Mouse (Mus musculus) MEL (cell line): Measurements from ENCODE around the gene Cd36. TPM values are rescaled to one million over a fixed set of nuclear protein-coding genes. Genes with fewer than 3 reads are reported as not detected.

Experiments
- DNase-seq: peaks from one replicate; pipeline ENCODE4 v3.0.0; 2011; ENCODE audit warnings: low read depth, low spot score
- H3K27ac ChIP-seq: 2 replicates; pipeline ENCODE4 v1.5.1; 2012; ENCODE audit warnings: low read depth, mild to moderate bottlenecking, control low read depth, low read length, moderate library complexity; ENCODE audit not compliant: control insufficient read depth
- H3K27me3 ChIP-seq, 2 experiments: fragments of 150-350 bp in 1 of 2; sonication (generic) in 1 of 2; 2 replicates each; pipeline ENCODE4 v1.6.1; 2012; ENCODE audit warnings: low read length in 2 of 2, mild to moderate bottlenecking in 2 of 2, improper control_type of control experiment in 1 of 2, moderate library complexity in 1 of 2; ENCODE audit not compliant: insufficient read depth in 2 of 2, control insufficient read depth in 1 of 2
- H3K36me3 ChIP-seq, 2 experiments: 2 replicates each; pipeline ENCODE4 v1.6.1; 2012 to 2014; ENCODE audit warnings: low read length in 2 of 2, improper control_type of control experiment in 1 of 2, inconsistent platforms in 1 of 2, mild to moderate bottlenecking in 1 of 2; ENCODE audit not compliant: insufficient read depth in 2 of 2, control insufficient read depth in 1 of 2
- H3K4me1 ChIP-seq, 2 experiments: fragments of 150-350 bp in 1 of 2; sonication (generic) in 1 of 2; 2 replicates each; pipeline ENCODE4 v1.6.1; 2012; ENCODE audit warnings: low read length in 2 of 2, improper control_type of control experiment in 1 of 2, mild to moderate bottlenecking in 1 of 2; ENCODE audit not compliant: insufficient read depth in 2 of 2, control insufficient read depth in 1 of 2
- H3K4me3 ChIP-seq, 2 experiments: fragments of 150-350 bp in 1 of 2; sonication (generic) in 1 of 2; 2 replicates each; pipeline ENCODE4 v1.5.1; 2012; ENCODE audit warnings: low read depth in 2 of 2, low read length in 2 of 2, mild to moderate bottlenecking in 2 of 2, moderate library complexity in 2 of 2, control low read depth in 1 of 2, improper control_type of control experiment in 1 of 2; ENCODE audit not compliant: control insufficient read depth in 1 of 2, insufficient read depth in 1 of 2
- H3K79me2 ChIP-seq: 2 replicates; pipeline ENCODE4 v1.6.1; 2012; ENCODE audit warnings: mild to moderate bottlenecking, low read length, moderate library complexity; ENCODE audit not compliant: control insufficient read depth, poor library complexity, insufficient read depth
- H3K9ac ChIP-seq: 2 replicates; pipeline ENCODE4 v1.6.1; 2012; ENCODE audit warnings: low read depth, mild to moderate bottlenecking, control low read depth, low read length, moderate library complexity; ENCODE audit not compliant: control insufficient read depth, poor library complexity, severe bottlenecking
- H3K9me3 ChIP-seq: fragments of 150-350 bp; sonication (generic); replicated peaks from 2 replicates; pipeline ENCODE4 v1.6.1; 2012; ENCODE audit warnings: mild to moderate bottlenecking, low read length, improper control_type of control experiment, moderate library complexity; ENCODE audit not compliant: insufficient read depth
- CHD1 ChIP-seq: IDR thresholded peaks from 2 replicates; pipeline ENCODE4 v1.6.1; 2012; ENCODE audit warnings: low read depth, mild to moderate bottlenecking, inconsistent platforms, low read length, improper control_type of control experiment
- CHD2 ChIP-seq: IDR thresholded peaks from 2 replicates; pipeline ENCODE4 v1.6.1; 2011; ENCODE audit warnings: low read length, improper control_type of control experiment
- ELF1 ChIP-seq: IDR thresholded peaks from 2 replicates; pipeline ENCODE4 v1.6.1; 2014; ENCODE audit warnings: low read depth, mild to moderate bottlenecking, inconsistent platforms, low read length, improper control_type of control experiment, moderate library complexity
- EP300 ChIP-seq, 2 experiments: IDR thresholded peaks; 2 replicates each; pipeline ENCODE4 v1.6.1; 2011; ENCODE audit warnings: improper control_type of control experiment in 2 of 2, low read length in 2 of 2, low read depth in 1 of 2, mild to moderate bottlenecking in 1 of 2
- ETS1 ChIP-seq: IDR thresholded peaks from 2 replicates; pipeline ENCODE4 v1.6.1; 2012; ENCODE audit warnings: low read depth, mild to moderate bottlenecking, inconsistent platforms, low read length, improper control_type of control experiment, moderate library complexity
- GATA1 ChIP-seq: IDR thresholded peaks from 2 replicates; pipeline ENCODE4 v1.6.1; 2011; ENCODE audit warnings: low read depth, low read length, improper control_type of control experiment
- KAT2A ChIP-seq: conservative IDR thresholded peaks from 2 replicates; pipeline ENCODE4 v1.6.1; 2012; ENCODE audit warnings: low read depth, low read length, improper control_type of control experiment, inconsistent platforms
- MAFK ChIP-seq: IDR thresholded peaks from 2 replicates; pipeline ENCODE4 v1.6.1; 2011; ENCODE audit warnings: low read depth, mild to moderate bottlenecking, low read length, improper control_type of control experiment, borderline replicate concordance
- MAZ ChIP-seq: IDR thresholded peaks from 2 replicates; pipeline ENCODE4 v1.6.1; 2012; ENCODE audit warnings: low read depth, mild to moderate bottlenecking, inconsistent platforms, low read length, improper control_type of control experiment
- MEF2A ChIP-seq: IDR thresholded peaks from 2 replicates; pipeline ENCODE4 v1.6.1; 2014; ENCODE audit warnings: low read depth, mild to moderate bottlenecking, inconsistent platforms, low read length, improper control_type of control experiment; ENCODE audit not compliant: poor library complexity, insufficient replicate concordance, severe bottlenecking; ENCODE audit errors: extremely low read depth
- MXI1 ChIP-seq: IDR thresholded peaks from 2 replicates; pipeline ENCODE4 v1.6.1; 2011; ENCODE audit warnings: mild to moderate bottlenecking, low read depth, low read length, improper control_type of control experiment
- POLR2A ChIP-seq, 2 experiments: IDR thresholded peaks; 2 replicates each; pipeline ENCODE4 v1.6.1; 2011 to 2012; ENCODE audit warnings: low read length in 2 of 2, mild to moderate bottlenecking in 2 of 2, control low read depth in 1 of 2, improper control_type of control experiment in 1 of 2, low read depth in 1 of 2, moderate library complexity in 1 of 2; ENCODE audit not compliant: control insufficient read depth in 1 of 2, insufficient read depth in 1 of 2, poor library complexity in 1 of 2
- POLR2AphosphoS2 ChIP-seq: IDR thresholded peaks from 2 replicates; pipeline ENCODE4 v1.6.1; 2011; ENCODE audit warnings: low read length, improper control_type of control experiment
- RAD21 ChIP-seq: IDR thresholded peaks from 2 replicates; pipeline ENCODE4 v1.6.1; 2011; ENCODE audit warnings: mild to moderate bottlenecking, low read depth, low read length, improper control_type of control experiment
- SIN3A ChIP-seq: IDR thresholded peaks from 2 replicates; pipeline ENCODE4 v1.6.1; 2012; ENCODE audit warnings: low read length, improper control_type of control experiment, inconsistent platforms
- SMC3 ChIP-seq: IDR thresholded peaks from 2 replicates; pipeline ENCODE4 v1.6.1; 2011; ENCODE audit warnings: low read depth, low read length, improper control_type of control experiment
- TAL1 ChIP-seq: IDR thresholded peaks from 2 replicates; pipeline ENCODE4 v1.6.1; 2012; ENCODE audit warnings: mild to moderate bottlenecking, inconsistent platforms, low read length, moderate library complexity, mixed read lengths
- TCF12 ChIP-seq: IDR thresholded peaks from 2 replicates; pipeline ENCODE4 v1.6.1; 2014; ENCODE audit warnings: low read depth, mild to moderate bottlenecking, inconsistent platforms, low read length, improper control_type of control experiment, moderate library complexity
- ZMIZ1 ChIP-seq: IDR thresholded peaks from 2 replicates; pipeline ENCODE4 v1.6.1; 2012; ENCODE audit warnings: low read depth, mild to moderate bottlenecking, inconsistent platforms, low read length, improper control_type of control experiment, moderate library complexity
- polyA plus RNA-seq, 2 experiments: library from polyadenylated mRNA; stranded (reverse) in 1 of 2; unstranded in 1 of 2; fragments of >175 nt in 1 of 2; fragments of >200 nt in 1 of 2; gene quantifications; 2 replicates each; pipeline versions ENCODE4 v1.2.1 to v1.2.4; 2012; ENCODE audit warnings: low replicate concordance in 2 of 2, low read depth in 1 of 2; ENCODE audit not compliant: insufficient read length in 2 of 2, insufficient read depth in 1 of 2, missing spikeins in 1 of 2
- total RNA-seq: library from RNA; depleted of rRNA; stranded (reverse); fragments of 300-350 nt; gene quantifications from 2 replicates; pipeline ENCODE4 v1.2.3, GENCODE M21; 2012

Gene Cd36
- total and polyA plus RNA-seq, 3 experiments, result 0.07 to 0.19 TPM; not detected in 1

- Histone ChIP-seq H3K27ac (no peak overlapping the region), H3K4me3 (peak overlapping the region in 1 of 2 experiments; percentile 22; a peak in 1 of 4 replicates), H3K4me1 (no peaks in the 10 kb centered on the region), H3K36me3 (no peaks in the 10 kb centered on the region), H3K9ac (no peak overlapping the region), H3K27me3 (no peaks in the 10 kb centered on the region), H3K79me2 (no peaks in the 10 kb centered on the region), H3K9me3 (no peaks in the 10 kb centered on the region)
- peak; percentile 84 for DNase-seq
- TF ChIP-seq SIN3A (no peak), CHD2 (no peak), MEF2A (no peak), MAZ (no peak), MXI1 (no peak), RAD21 (no peak), ZMIZ1 (no peak)
These were observed 112.0 kb downstream of the Cd36 start for GRCm38 (mm10) chr5:17776571-17776970.

- TF ChIP-seq KAT2A, result no peak
- 0 out of 2 replicates have a peak, but pooled peaks have one; percentile 34 for TF ChIP-seq ETS1
- no peak for TF ChIP-seq CHD2
- TF ChIP-seq TCF12, result peak; percentile 47; the same call in 1 of the 2 replicates
- TF ChIP-seq TAL1, result no peak
- TF ChIP-seq POLR2A (IDR thresholded peaks at IDR 0.05; ENCODE audit: control insufficient read depth in 1 of 2, insufficient read depth in 1 of 2, low read depth in 1 of 2, low read length in 2 of 2, poor library complexity in 1 of 2), result no peak
- TF ChIP-seq SMC3, result no peak
- TF ChIP-seq ELF1, result no peak
- TF ChIP-seq GATA1, result peak; percentile 32; the same call in 1 of the 2 replicates
- TF ChIP-seq EP300 (IDR thresholded peaks at IDR 0.05; ENCODE audit: low read depth in 1 of 2, low read length in 2 of 2), result peak in 1 of 2 experiments; percentile 64; a peak in 2 of 4 replicates
- no peak for TF ChIP-seq POLR2AphosphoS2
- no peak for TF ChIP-seq CHD1
- TF ChIP-seq MAFK, result no peak
- no peaks in the 10 kb centered on the region for H3K27me3 ChIP-seq
- no peaks in the 10 kb centered on the region for H3K36me3 ChIP-seq
- H3K79me2 ChIP-seq, result no peaks in the 10 kb centered on the region
- no peaks in the 10 kb centered on the region for H3K9me3 ChIP-seq
- H3K4me1 ChIP-seq, result no peaks in the 10 kb centered on the region; a peak in 1 of 4 replicates
- no peak overlapping the region for H3K4me3 ChIP-seq
- no peak overlapping the region for H3K27ac ChIP-seq
- no peak overlapping the region for H3K9ac ChIP-seq
- DNase-seq, result peak; percentile 48
These were observed 118.3 kb downstream of the Cd36 start for GRCm38 (mm10) chr5:17770328-17770727.
